Mouse (Mus musculus) adrenal gland, postnatal 4 days (tissue): ENCODE results near the gene Pcif1. TPM values are rescaled to one million over a fixed set of nuclear protein-coding genes. Genes with fewer than 3 reads are reported as not detected.

Experiments used
- DNase-seq, 2 experiments: peaks; one replicate each; pipeline ENCODE4 v3.0.0; 2021 to 2022; ENCODE audit warnings: low spot score in 2 of 2, mixed read lengths in 2 of 2
- total RNA-seq, 2 experiments: library from RNA; stranded (reverse); gene quantifications; 2 replicates each; pipeline ENCODE4 v1.2.3; 2021

The Pcif1 gene
- total RNA-seq, 2 experiments from 2014 or later: 78.8 to 80.7 TPM

- DNase-seq: no peak
These were observed 13.0 kb downstream of the Pcif1 start for GRCm38 (mm10) chr2:164891908-164892695.

GRCm38 (mm10) chr2:164892696-164893216 lies 13.7 kb downstream of the Pcif1 start:
- no peak for DNase-seq

GRCm38 (mm10) chr2:164894048-164894447 lies 14.9 kb downstream of the Pcif1 start:
- DNase-seq: no peak

- no peak for DNase-seq
These were observed 15.5 kb downstream of the Pcif1 start for GRCm38 (mm10) chr2:164894644-164895043.

GRCm38 (mm10) chr2:164895885-164896284 lies 16.8 kb downstream of the Pcif1 start:
- DNase-seq: no peak

GRCm38 (mm10) chr2:164898008-164898407 lies 18.9 kb downstream of the Pcif1 start:
- no peak for DNase-seq

- DNase-seq: no peak
These were observed 19.9 kb downstream of the Pcif1 start for GRCm38 (mm10) chr2:164899034-164899433.

GRCm38 (mm10) chr2:164899723-164900459 lies 20.8 kb downstream of the Pcif1 start:
- no peak for DNase-seq

- DNase-seq: no peak
These were observed 22.3 kb downstream of the Pcif1 start for GRCm38 (mm10) chr2:164901380-164901779.

- DNase-seq: no peak
These were observed 24.4 kb downstream of the Pcif1 start for GRCm38 (mm10) chr2:164903496-164903895.

- no peak for DNase-seq
These were observed 27.0 kb downstream of the Pcif1 start for GRCm38 (mm10) chr2:164906071-164906470.

- no peak for DNase-seq
These were observed 28.4 kb downstream of the Pcif1 start for GRCm38 (mm10) chr2:164907511-164907910.

GRCm38 (mm10) chr2:164908011-164908410 lies 28.9 kb downstream of the Pcif1 start:
- DNase-seq: no peak

GRCm38 (mm10) chr2:164909100-164909499 lies 30.0 kb downstream of the Pcif1 start:
- DNase-seq: no peak

GRCm38 (mm10) chr2:164909542-164909941 lies 30.4 kb downstream of the Pcif1 start:
- DNase-seq: no peak

GRCm38 (mm10) chr2:164910360-164911061 lies 31.4 kb downstream of the Pcif1 start:
- DNase-seq: no peak

- DNase-seq: peak; percentile 83 to 89
These were observed 32.3 kb downstream of the Pcif1 start, which contains the start of gene Zfp335 for GRCm38 (mm10) chr2:164911086-164912048. Gene Zfp335, minus strand, starts transcription at chr2:164911757.

- DNase-seq: no peak
These were observed 33.0 kb downstream of the Pcif1 start for GRCm38 (mm10) chr2:164912151-164912550.

GRCm38 (mm10) chr2:164912749-164913427 lies 33.8 kb downstream of the Pcif1 start:
- DNase-seq: no peak

- no peak for DNase-seq
These were observed 34.3 kb downstream of the Pcif1 start for GRCm38 (mm10) chr2:164913428-164913786.
